Mouse (Mus musculus): ENCODE measurements around the gene Eri3.

DNA sequence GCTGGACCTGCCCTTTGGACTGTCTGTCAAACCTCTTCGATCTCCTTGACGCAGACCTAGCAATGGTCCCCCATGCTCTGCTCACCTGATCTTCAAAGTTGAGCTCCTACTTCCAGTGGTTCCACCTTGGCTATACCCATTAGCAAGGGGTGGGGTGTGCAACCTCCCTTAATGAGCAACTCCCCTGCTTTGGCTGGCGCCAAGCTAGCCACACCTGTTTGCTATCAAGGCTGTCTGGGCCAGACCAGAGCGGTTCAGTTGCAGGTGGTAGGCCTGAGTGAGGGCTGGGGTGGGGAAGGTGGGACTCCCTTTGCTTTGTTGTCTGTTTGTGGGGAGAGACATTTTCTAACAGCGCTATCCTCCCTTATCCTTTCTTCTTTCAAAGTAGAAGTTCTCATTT is 62.5 kb downstream of the Eri3 start:
- no peak for TF ChIP-seq CTCF (IDR thresholded peaks at IDR 0.05; ENCODE audit: low read depth)
- no peak for TF ChIP-seq EP300 (IDR thresholded peaks at IDR 0.05; ENCODE audit: low read depth)
